Mouse (Mus musculus): ENCODE results near the gene Fdx1l.

- no peak for TF ChIP-seq TAL1 (IDR thresholded peaks at IDR 0.05; ENCODE audit: low read length)
- TF ChIP-seq GATA1 (IDR thresholded peaks at IDR 0.05; ENCODE audit: low read length): no peak
Measured at GRCm38 (mm10) chr9:21090972-21091706, 17.7 kb upstream of the Fdx1l start.

Measured in erythroblast, embryonic 14.5 days (primary cell).